Mouse (Mus musculus) brain, embryonic 14.5 days (tissue): ENCODE results near the gene Sptlc3. TPM values are rescaled to one million over a fixed set of nuclear protein-coding genes. Genes with fewer than 3 reads are reported as not detected.

ENCODE experiments used
- DNase-seq: peaks from one replicate; pipeline ENCODE4 v3.0.0-alpha.2; 2011; ENCODE audit warnings: low read depth
- CTCF ChIP-seq: fragments of 200-500 bp; IDR thresholded peaks from 2 replicates; pipeline ENCODE4 v1.5.1; 2012; ENCODE audit warnings: inconsistent platforms, mild to moderate bottlenecking, moderate library complexity, borderline replicate concordance; ENCODE audit not compliant: insufficient read depth, insufficient read length; ENCODE audit errors: extremely low read depth
- POLR2A ChIP-seq: fragments of 200-500 bp; IDR thresholded peaks from 2 replicates; pipeline ENCODE4 v1.6.1; 2012; ENCODE audit warnings: mild to moderate bottlenecking, inconsistent platforms, borderline replicate concordance; ENCODE audit not compliant: poor library complexity, insufficient read depth, insufficient read length, severe bottlenecking; ENCODE audit errors: extremely low read depth
- polyA plus RNA-seq: library from polyadenylated mRNA; depleted of rRNA; stranded (reverse); fragments of >200 nt; gene quantifications from 2 replicates; pipeline ENCODE4 v1.2.3, GENCODE M21; 2012; rRNA removed

Gene Sptlc3
- polyA plus RNA-seq = 0.07 and 0.24 TPM in 2 replicates

GRCm38 (mm10) chr2:139493836-139494235 is at the start of gene Sptlc3:
Gene Sptlc3 (plus strand): TSS chr2:139493913.
- DNase-seq = no peak
- TF ChIP-seq CTCF = no peak
- no peak for TF ChIP-seq POLR2A

DNA sequence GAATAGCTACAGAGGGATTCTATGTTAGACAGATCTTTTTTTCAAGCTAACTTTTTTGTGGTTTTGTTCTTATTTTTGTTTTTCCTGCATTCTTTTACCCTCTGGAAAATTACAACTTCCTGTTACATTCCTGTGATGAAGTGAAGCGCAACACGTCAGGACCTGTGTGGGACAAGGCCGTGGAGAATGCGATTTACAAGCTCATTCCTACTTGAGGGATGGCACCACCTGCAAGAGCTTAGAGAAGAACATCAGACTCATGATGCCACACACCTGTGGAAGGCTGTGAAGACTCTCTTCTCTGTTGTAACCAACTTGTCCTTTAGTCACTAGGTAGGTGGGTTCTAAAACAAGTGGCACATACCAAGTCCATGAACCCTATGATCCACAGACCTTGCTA is 26.0 kb upstream of the Sptlc3 start:
- DNase-seq = no peak
- TF ChIP-seq POLR2A (no peak), CTCF (no peak)

DNA sequence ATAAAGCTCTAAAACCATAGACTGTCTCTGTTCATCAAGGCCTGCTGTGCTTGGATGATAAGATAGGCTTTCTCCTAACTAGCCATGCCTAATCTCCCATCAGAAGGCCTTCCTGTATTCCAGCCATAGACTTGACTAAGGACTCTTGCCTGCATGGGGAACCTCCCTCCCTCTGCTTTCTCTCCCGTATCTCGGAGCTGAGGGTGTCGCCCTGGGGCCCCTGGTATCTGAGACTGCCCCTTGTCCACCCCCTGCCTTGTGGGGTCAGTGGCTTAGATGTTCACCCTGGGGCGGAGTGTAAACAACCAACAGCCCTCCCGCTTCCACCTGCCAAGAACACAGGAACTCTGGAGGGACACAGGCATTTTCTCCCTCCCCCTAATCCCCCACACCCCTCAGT is 5.0 kb upstream of the Sptlc3 start:
- no peak for DNase-seq
- TF ChIP-seq CTCF (no peak), POLR2A (no peak)

GRCm38 (mm10) chr2:139494629-139495028 is 916 bp downstream of the Sptlc3 start:
- no peak for TF ChIP-seq POLR2A
- no peak for TF ChIP-seq CTCF

GRCm38 (mm10) chr2:139561966-139562505 is 68.3 kb downstream of the Sptlc3 start:
- peak; percentile 37 for DNase-seq
- TF ChIP-seq CTCF = no peak
- no peak for TF ChIP-seq POLR2A

More at GRCm38 (mm10) chr2:139494629-139495028, 916 bp downstream of the Sptlc3 start:
- DNase-seq = no peak

DNA sequence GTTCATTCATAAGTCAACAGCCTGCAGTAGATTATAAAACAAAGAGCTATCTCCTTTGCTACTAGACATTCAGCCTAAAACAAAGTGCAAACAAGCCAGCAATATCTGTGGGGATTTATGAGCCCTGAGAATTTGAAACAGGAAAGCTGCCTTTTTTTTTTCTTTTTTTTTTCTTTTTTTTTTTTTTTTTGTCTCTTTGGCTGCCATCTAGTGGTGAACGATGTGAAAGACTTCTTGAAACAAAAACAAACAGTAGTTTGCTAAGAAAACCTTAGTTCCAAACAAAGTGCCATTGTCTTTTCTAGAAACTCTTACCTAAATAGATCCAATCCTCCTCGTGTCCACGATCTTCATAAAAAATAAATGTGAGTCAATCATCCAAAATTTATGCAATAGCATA is 85.6 kb downstream of the Sptlc3 start:
- TF ChIP-seq CTCF (0 out of 2 replicates have a peak, but pooled peaks have one; percentile 11), POLR2A (no peak)
- DNase-seq = peak; percentile 40

GRCm38 (mm10) chr2:139582766-139583165 is 89.1 kb downstream of the Sptlc3 start:
- peak; percentile 29 for DNase-seq

DNA sequence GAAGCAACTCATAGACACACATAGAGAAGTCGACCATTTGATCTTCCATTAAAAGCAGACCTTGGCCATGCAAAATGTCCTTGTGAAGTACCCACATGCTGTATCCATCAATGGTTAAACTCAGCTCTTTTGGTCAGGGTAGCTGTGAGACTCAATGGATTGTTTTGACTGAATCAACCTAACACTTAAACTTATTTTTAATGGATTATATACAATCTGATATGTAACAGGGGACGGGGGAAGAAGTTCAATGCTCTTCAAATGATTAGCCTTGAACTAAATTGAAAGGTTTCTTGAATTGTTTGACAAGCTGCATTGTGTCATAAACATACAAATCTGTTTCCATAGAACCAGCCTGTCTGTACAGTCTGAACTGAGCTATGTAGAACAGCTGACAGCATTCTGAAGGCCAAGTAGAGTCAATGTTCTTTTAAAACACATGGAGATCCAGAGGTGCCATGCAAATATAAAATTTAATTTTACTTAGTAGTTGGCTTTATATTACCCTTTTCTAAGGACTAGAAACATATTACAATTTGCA is 94.0 kb downstream of the Sptlc3 start:
- no peak for DNase-seq
- no peak for TF ChIP-seq POLR2A

More at GRCm38 (mm10) chr2:139582766-139583165, 89.1 kb downstream of the Sptlc3 start:
- TF ChIP-seq POLR2A = no peak
- TF ChIP-seq CTCF = peak; percentile 29; the same call in 1 of the 2 replicates

DNA sequence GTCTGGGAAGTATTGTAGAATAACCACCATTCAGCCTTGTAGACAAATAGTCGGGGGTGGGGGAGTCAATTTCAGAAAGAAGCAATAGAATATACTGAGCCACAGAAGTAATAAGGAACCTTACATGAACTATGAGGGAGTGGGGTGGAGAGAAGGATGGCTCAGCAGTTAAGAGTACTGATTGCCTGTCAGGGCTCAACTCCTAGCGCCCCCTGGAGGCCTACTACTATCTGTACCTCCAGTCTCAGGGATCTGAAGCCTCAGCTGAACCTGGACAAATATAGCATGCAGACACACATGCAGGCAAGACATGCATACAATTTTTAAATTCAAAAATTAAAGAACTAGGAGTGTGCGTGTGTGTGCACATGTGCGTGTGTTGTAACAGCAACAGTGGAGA is 96.2 kb downstream of the Sptlc3 start:
- DNase-seq = peak; percentile 59
- TF ChIP-seq POLR2A (no peak), CTCF (peak; percentile 62; the same call in 1 of the 2 replicates)

- no peak for TF ChIP-seq POLR2A
- TF ChIP-seq CTCF = peak; percentile 63; the same call in 1 of the 2 replicates
- peak; percentile 75 for DNase-seq
These were observed 97.4 kb downstream of the Sptlc3 start for GRCm38 (mm10) chr2:139590888-139591698.

GRCm38 (mm10) chr2:139592109-139592508 is 98.4 kb downstream of the Sptlc3 start:
- DNase-seq = no peak
- TF ChIP-seq CTCF = no peak
- no peak for TF ChIP-seq POLR2A

DNA sequence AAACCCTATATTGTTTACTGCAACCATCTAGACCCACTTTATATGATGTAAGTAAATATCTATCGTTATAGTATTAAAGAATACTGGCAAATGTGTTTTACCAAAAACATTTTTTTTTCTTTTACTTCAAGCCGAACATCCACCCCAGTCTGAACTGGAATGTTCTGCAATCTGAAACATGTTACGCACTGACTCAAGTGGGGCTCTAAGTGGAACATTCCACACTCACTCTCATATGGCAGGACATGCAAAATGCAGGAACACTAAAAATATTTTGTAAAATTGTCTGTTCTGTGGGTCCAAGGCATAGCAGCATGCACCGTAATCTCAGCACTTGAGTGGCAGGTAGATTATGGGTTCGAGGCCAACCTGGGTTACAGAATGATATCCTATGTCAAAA is 103.5 kb downstream of the Sptlc3 start:
- DNase-seq = no peak
- TF ChIP-seq CTCF = no peak
- no peak for TF ChIP-seq POLR2A
